Mouse (Mus musculus): Measurements from ENCODE around the gene Olfr642.

Olfr642 gene

DNA sequence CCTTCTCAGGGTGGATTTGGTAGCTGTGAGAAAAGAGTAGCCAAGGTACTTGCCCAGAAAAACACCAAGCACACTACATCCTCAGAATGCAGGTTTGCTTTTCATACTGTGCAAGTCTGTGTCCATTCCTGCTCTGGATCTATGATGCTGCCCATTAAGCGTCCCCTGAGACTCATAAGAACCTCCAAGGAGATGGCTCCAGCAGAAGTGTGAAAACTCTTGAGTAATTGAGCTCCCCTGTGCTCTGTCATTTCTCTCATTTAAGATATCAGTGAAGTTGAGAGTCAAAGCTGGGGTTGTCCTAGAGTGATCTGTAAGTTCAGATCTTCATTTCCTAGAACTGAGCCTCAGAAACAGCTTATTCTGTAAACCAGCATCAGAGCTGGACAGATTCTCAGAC lies at the start of gene Olfr642:
Gene Olfr642 (minus strand): TSS at position 101 of the 400 bp plus-strand sequence.
- no peak for DNase-seq (ENCODE audit: extremely low read depth, low read depth, low spot score)

DNA sequence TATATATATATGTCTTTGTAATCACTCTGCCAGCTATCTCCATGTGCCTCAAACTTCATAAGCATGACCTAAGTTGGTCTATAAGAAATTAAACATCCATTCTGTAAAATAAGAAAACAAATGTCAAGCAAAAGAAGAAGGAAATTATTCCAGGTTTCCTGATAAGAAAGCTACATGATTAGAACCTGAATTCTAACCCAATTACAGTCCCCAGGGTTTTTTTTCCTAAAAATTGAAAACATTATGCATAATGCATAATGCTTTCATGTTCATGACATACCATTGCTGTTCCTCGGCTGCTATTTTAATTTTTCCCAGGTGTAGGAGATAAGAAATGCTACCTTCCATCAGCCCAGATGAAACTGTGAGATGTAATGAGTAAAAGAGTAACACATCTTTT lies 32.9 kb upstream of the Olfr642 start, which contains the start of gene Olfr645:
Gene Olfr645 (minus strand): TSS at position 101 of the 400 bp plus-strand sequence.
- DNase-seq (ENCODE audit: extremely low read depth, low read depth, low spot score) = no peak

DNA sequence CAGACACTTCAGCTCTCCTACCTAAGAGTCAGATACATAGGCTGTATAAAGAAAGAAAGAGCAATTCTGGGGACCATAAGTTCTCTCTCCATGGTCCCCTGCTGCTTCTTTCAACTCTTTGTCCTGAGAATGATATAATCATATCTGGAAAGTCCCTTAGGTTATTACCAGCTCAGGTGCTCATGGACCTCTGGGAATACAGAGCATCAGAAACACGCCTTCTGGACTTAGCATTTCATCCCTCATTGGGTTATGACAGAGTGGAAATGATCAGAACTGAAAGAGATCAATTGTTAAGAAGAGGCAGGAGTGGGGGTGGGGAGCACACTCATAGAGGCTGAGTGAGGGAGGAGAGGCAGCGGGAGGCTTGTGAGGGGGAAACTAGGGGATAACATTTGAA lies 19.3 kb upstream of the Olfr642 start, which contains the start of gene Olfr644:
Gene Olfr644 (minus strand): TSS at position 101 of the 400 bp plus-strand sequence.
- DNase-seq (ENCODE audit: extremely low read depth, low read depth, low spot score) = no peak

- DNase-seq (ENCODE audit: extremely low read depth, low read depth, low spot score) = no peak
Measured at GRCm38 (mm10) chr7:104061345-104061744, 8.9 kb upstream of the Olfr642 start, which contains the start of gene 4930516K23Rik. Gene 4930516K23Rik (minus strand): TSS chr7:104061445.

- no peak for DNase-seq (ENCODE audit: extremely low read depth, low read depth, low spot score)
Measured at GRCm38 (mm10) chr7:104059215-104059614, 6.7 kb upstream of the Olfr642 start.

DNA sequence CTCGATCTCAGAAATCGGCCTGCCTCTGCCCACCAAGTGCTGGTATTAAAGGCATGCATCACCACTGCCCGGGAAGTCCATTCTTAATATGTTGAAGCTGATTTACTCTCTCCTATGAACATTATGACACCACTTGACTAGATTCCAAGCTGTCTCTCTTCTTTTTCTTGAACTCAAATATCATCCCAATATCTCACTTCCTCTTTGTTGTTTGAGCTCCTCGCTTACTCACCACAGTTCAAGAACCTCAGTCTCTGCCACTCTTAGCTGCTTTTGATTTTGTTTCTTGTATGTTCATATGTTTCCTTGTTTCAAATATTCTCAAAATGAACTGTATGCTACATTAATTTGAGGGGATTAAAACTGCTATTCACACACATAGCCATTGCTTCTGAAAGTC lies 1.7 kb downstream of the Olfr642 start:
- no peak for DNase-seq (ENCODE audit: extremely low read depth, low read depth, low spot score)

DNA sequence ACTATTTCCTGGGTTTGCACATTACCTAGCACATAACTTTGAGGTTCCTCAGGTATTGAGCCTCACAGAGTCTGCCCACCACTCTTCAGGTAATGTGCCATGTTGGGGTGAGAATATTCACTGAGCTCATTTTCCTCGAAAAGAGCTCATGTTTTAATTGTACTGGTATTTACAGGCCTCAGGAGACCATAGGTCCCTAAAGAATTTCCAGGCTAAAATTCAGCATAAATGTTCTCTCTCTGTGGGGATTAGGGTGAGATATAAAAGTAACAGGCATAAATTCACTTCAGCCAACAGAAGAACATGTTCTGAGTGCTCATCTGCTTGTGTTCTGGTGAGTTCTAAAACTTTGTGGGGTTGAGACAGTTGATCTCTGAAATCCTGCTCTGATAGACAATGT lies 17.3 kb downstream of the Olfr642 start, which contains the start of gene Olfr641:
Gene Olfr641 (plus strand): TSS at position 301 of the 400 bp plus-strand sequence.
- no peak for DNase-seq (ENCODE audit: extremely low read depth, low read depth, low spot score)

DNA sequence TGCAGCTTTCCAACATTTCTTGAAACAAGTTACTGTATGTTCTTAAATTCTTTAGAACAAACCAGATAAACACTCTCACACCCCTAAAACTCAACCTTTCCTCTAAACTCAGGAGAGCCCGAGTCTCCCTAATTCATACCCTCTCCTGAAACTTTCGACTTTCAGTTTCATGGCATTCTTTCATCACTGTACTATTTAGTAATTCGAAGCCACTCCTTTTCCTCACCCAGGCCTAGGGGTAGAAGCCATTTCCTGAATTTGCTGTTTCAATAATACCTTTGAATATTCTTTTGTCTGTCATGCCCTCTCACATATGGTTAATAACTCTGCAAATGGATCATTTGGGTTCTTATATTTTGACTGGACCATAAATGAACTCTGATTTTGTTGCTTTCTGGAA lies 25.5 kb downstream of the Olfr642 start:
- no peak for DNase-seq (ENCODE audit: extremely low read depth, low read depth, low spot score)

DNA sequence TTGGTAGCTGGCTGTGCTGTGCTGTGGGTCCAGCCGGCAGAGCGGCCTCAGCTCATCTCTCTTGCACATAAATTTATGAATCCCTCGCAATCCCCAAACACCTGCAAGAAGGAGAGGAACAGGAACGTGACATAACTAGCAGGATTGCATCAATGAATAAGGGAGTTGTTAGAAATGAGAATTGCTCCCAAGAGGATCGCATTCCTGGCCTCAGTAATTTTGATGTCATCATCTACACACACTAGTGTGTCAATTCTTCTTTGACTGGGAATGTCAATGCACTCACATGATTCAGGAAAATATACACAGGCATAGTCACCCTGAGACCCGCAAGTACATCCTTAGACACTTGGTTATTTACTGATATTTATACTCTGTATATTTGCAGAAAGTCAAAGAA lies 27.0 kb downstream of the Olfr642 start, which contains the start of gene Olfr640:
Gene Olfr640 (minus strand): TSS at position 101 of the 400 bp plus-strand sequence.
- no peak for DNase-seq (ENCODE audit: extremely low read depth, low read depth, low spot score)

GRCm38 (mm10) chr7:104021651-104022050 lies 30.8 kb downstream of the Olfr642 start:
- DNase-seq (ENCODE audit: extremely low read depth, low read depth, low spot score) = no peak

GRCm38 (mm10) chr7:104018953-104019352 lies 33.5 kb downstream of the Olfr642 start:
- no peak for DNase-seq (ENCODE audit: extremely low read depth, low read depth, low spot score)

DNA sequence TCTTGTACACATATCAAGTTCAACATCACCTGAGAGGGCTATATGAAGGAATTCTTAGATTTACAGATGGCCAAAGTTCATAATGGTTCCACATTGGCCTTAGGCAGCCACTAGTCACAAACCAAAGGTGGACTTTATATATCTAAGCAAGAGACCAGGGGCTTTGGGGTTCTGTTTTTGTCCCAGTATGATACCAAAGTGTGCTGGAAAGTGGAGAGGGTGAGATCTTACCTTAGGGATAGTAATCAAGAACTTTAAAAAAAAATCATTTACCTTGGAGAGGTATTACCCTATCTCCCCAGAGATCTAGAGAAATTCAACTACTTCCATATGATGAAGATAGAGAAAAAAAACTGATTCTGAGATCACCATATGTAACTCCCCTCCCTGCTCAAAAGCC lies 35.3 kb downstream of the Olfr642 start, which contains the start of gene Olfr639:
Gene Olfr639 (minus strand): TSS at position 101 of the 400 bp plus-strand sequence.
- no peak for DNase-seq (ENCODE audit: extremely low read depth, low read depth, low spot score)

DNA sequence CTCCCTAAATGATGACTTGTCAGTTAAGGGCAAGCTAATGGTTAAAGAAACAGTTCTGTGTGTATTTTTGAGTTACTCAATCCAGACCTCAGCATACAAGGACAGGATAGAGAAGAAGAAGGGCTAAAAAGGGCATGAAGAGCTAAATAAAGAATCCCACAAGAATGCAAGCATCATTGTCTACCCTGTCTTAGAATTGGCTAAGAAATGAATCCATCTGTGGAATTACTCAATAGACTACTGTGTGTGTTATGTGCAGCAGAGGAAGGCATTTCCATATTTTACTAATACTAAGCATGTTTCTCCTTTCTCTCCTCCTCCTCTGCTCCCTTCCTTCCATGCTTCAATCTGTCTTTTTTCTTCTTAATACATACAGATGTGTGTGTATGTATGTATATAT lies 53.3 kb downstream of the Olfr642 start:
- DNase-seq (ENCODE audit: extremely low read depth, low read depth, low spot score) = no peak

DNA sequence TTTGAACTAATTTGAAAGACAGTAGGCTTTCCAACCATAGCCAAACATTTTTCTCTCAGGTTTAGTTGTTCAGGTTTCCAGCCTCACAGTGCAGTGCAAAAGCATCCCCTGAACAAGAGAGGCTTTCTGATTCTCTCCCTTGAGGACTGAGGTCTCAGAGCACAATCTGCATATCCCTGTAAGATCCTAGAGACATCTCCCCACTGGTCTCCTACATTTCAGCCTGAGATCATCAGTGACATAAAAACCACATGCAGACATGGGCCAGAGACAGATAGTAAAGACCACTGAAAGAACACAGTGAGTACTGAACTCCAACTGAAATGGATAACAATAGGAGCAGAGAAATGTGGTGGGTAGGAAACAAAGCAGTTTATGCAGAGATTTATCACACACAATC lies 54.0 kb downstream of the Olfr642 start, which contains the start of gene Olfr638:
Gene Olfr638 (plus strand): TSS at position 301 of the 400 bp plus-strand sequence.
- no peak for DNase-seq (ENCODE audit: extremely low read depth, low read depth, low spot score)
